Mouse (Mus musculus): ENCODE results near the gene Hexa.

GRCm38 (mm10) chr9:59528274-59528673 lies 11.1 kb upstream of the Hexa start:
- TF ChIP-seq POLR2A (IDR thresholded peaks at IDR 0.05; ENCODE audit: borderline replicate concordance, control insufficient read depth, low read depth, low read length) (no peak), CTCF (IDR thresholded peaks at IDR 0.05; ENCODE audit: control insufficient read depth, insufficient read depth, low read length) (no peak)
